Mouse (Mus musculus) forelimb bud, embryonic 11.5 days (tissue): Measurements from ENCODE around the gene Gm20388.
A peak's percentile ranks its signal among the peaks of the same experiment; 100 is the strongest.

Experiments used
- DNase-seq: peaks from one replicate; pipeline ENCODE4 v3.0.0-alpha.2; 2012; ENCODE audit warnings: low read depth, low spot score

Gm20388 gene

DNA sequence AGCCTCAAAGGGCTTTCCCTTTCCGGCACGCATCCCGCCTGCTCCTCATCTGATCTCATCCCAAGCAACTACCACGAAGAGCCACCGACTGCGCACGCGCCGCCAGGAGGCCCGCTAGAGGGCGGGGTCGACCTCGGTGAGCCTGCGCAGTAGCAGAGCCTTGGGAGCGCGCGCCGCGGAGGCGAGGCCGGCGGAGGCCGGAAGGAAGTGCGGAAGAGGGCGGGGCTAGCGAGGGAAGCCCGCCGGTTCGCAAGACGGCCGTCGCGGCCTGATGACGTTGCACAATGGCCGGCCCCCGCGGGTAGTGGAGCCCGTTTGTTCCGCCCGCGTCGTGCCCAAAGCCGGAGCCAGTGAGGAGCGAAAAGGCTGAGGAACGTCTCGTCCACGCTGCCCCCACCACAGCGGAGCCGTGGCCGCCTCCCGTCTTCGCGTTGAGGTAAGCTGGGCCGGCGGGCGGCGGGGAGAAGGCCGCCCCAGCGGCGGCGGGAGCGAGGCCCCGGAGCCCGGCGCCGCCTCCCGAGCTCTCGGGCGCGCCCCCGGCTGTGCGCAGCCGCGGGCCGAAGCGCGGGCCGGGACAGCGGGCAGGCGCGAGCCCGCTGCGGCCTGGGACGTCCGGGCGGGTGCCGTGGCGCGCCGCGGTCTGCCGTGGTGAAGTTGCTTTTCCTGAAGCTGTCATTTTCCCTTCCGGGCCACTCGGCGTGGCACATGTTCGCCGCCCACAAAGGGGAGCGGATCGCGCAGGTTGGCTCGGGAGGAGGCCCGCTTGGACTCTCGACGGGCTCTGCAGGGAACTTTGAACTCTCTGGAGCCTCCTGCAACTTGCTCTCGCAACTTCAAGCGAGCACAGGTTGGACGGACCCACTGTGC is 2466.0 kb downstream of the Gm20388 start, which contains the start of gene Zc3h18:
Gene Zc3h18 (plus strand): TSS at position 245 of the 867 bp plus-strand sequence.
- peak; percentile 99 for DNase-seq

DNA sequence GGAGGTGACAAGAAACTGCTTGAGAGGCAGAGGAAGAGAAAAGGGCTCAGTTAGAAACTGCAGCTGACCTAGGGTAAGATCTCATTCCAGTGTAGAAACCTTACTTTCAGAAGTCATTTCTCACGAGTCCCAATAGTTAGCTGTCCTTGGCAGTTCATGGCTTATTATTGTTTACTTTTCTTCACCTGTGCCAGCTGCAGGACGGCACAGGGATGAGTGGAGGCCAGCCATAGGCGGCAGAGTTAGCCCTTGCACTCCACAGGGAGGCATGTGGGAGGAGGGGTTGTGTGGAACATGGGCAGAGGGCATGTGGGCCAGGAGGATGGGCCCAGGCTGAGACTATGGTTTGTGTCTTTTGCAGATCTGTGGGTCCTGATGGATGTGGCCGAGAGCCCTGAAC is 2472.4 kb downstream of the Gm20388 start:
- DNase-seq: no peak

DNA sequence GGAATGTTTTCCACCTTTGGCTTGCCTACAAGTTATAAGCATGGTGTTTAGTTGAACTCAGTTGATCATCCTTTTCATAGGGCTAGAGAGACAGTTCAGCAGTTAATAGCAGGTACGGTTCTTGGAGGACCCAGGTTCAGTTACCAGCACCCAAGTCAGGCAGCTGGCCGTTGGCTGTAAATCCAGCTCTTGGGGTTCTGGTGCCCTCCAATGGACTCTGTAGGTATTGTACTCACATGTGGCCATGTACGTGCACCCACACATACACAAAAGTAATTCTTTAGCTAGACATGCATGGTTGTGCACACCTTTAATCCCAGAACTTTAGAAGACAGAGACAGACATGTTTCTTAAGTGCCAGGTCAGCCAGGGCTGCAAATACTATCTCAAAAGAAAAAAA is 2478.7 kb downstream of the Gm20388 start:
- no peak for DNase-seq

DNA sequence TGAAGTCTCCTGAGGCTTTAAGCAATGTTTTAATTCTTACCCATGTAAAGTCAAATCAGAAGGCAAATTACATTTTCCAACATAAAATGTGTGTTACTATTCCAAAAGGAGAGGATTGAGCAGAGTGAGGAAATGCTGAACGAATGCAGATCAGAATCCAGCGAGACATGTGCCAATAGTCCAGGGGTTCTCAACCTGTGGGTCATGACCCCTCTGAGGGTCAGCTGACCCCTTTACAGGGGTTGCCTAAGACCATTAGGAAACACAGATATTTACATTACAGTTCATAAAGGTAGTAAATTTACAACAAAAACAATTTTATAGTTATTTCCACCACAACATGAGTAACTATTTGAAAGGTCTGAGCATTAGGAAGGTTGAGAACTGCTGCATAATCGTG is 2480.1 kb downstream of the Gm20388 start:
- no peak for DNase-seq

DNA sequence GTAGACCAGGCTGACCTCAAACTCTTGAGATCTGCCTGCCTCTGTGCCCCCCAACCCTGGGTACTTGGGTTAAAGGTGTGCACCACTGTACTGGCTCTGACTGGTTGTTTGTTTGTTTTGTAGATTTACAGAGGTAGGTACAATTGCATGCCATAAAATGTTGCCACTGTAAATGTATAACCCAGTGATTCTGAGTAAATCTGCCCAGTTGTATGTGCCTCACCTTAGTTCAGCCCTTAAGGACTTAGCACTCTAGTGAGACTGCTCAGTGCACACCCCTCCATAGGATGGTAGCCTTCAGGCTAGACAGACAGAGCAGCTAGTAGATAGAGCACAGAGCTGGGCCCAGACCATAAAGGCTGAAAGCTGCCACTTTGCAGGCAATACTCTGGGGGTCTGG is 2483.1 kb downstream of the Gm20388 start:
- no peak for DNase-seq

DNA sequence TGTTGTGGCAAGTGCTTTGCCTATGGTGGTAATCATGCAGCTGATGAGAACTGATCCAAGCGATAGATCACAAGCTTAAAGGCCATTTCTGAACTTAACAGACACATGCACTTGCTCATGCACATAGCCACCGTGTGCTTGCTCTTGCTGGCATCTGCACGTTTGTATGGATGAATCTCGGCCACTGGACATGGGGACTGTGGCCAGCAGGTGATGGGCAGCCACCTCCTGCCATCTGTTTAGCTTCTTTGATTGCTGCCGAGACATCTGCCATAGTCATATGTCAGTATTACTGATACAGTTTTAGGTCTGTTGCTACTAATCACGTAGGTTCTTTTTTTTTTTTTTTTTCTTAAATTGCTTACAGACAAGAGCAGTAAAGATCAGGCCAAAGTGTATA is 2484.7 kb downstream of the Gm20388 start:
- no peak for DNase-seq

DNA sequence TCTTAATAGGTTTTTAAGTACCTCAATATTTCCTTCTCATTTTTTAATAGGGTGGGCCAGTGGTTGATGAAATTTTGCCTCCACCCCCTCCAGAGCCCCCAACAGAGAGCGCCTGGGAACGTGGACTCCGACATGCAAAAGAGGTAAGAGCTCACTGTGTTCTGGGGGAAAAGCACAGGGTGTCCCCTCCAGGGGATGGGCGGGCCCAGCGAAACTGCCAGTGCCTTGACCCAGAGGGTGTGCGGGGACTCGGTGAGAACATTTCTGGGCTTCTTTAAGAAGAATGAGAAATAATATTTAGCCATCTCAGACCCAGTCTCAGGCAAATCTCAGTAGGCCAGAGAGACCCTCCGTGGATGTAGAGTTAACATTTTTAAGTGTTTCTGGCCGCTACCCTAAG is 2487.5 kb downstream of the Gm20388 start:
- no peak for DNase-seq

DNA sequence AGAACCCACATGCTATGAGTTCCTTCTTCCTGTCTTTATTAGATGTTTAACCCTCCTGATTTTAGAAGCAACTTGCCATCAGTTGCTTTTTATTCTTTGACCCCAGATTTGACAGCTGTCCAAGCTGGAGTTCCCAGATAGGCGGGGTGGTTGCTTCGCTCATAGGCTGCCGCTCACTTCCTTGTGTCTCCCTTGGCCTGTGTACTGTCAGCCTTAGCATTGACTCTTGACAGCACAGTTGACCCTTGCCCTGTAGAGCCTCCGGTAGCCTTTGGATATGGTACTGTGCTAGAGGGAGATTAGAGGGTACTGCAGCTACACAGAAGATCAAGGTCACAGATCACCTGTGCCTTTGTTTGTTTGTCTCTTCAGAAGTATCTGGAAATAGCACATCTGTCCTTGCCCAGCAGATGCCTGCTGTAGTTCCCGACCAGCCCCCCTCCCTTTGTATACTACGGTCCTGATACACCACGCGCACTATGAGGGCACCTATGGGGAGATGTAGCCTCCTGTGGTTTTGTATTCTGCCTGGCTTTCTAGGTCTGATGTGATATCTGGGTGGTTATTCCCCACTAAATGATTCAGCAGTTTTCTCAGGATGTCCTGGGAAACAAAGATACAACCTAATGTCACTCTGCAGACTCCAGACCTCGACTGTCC is 2494.6 kb downstream of the Gm20388 start:
- DNase-seq: no peak

DNA sequence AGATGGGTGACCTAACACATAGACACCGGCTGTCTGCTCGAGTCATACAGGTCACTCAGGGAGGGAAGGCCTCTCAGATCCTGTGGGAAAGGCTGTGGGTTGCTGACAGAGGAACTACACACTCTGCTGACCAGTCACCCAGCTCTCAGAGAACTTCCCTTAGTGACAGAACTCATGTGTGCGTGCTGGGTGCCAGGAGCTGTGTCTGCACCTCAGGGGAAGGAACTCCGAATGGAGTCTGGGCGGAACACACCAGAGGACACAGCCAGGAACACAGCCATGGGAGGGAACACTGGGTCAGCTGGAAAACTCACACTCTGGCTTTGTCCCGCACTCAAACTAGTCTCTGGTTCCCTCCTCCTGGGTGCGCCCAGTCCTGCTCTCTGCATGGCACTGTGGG is 2497.0 kb downstream of the Gm20388 start:
- no peak for DNase-seq

DNA sequence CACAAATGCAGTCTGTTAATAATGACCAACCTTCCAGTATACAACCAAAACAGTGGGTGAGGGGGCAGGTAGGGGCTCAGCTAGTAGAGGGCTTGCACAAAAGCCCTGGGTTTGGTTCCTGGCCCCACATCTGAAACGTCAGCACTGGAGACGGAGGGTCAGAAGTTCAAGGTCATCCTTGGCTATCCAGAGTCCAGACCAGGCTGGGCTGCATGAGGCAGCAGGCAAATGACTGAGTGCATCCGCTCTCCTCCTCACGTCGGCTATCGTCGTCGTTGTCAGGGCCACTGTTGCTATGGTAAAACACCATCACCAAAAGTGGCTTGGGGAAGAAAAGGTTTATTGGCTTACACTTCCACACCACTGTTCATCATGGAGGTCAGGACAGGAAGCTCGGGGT is 2503.7 kb downstream of the Gm20388 start:
- no peak for DNase-seq

DNA sequence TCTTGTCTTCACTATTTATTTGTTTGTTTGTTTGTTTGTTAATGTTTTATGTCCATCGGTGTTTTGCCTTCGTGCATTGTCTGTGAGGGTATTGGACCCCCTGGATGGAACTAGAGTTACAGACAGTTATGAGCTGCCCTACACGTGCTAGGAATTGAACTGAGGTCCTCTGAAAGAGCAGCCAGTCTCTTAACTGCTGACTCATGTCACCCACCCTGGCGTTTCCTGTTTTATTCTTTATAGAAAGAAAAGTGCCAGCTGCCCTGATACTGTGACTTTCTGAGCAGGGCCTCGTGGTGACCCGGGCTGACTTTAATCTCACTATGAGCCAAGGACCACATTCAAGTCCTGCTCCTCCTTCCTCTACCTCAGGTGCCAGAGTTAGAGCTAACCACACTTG is 2504.9 kb downstream of the Gm20388 start:
- DNase-seq: no peak

DNA sequence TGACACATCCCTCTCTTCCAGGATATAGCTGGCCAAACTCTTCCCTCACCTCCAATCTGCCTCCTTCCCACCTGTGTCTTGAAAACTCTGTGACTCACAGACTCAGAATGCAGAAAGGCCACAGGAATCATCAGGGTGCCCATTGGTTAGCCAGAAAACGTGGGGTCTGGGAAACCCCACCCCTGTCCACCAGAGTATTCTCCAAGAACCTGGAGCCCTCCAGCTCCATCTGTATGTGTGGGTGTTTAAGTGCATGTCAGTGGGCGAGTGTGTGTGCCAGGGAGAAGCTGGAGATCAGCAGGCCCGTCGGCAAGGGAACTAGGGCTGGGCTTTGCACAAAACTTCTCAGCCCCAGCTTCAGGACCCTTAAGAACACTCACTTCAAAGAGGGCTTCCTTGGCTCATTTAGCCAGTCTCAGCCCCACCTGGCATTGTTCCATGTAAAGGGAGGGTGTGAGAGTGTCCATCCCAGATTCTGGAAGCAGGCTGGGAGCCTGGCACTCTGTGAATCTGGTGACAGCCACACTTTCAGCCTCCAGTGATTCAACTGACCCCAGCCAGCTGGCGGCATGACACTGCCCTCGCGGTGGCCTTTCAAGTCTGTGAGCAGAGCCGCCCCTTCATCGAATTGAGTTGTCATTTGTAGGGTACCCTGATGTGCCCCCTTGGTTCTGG is 2509.4 kb downstream of the Gm20388 start:
- DNase-seq: no peak

DNA sequence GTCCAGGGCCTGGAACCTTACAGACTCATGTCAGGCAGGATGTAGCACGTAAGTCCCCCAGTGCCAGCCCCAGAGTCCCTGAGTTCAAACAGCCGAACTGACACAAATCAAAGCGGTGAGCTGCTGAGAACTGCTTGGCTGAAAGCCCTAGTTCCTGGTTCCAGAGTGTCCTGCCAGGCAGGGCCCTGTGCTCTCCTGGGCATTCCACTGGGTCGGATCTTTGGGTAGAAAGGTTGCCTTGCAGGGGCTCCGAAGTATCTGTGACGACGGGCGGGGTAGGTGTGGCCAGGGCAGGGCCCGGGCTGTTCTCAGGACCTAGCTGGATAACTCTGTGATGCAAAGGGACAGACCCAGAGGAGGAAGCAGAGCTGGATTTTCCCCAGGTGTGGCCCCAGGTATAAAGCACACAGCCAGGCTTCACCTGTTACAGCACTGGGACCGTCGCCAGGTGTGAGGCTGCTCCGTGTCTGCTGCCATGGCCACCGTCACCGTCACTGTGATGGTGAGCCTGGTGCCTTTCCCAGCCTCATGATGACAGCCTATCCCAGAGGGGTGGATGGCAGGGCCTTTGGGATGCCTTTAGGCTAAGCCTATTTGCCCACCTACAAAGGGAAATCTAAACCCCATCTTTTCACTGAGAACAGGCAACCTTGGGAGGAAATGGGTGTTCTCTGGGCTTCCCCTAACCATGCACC is 2510.9 kb downstream of the Gm20388 start, which contains the start of gene Il17c:
Gene Il17c (plus strand): TSS at position 645 of the 695 bp plus-strand sequence.
- DNase-seq: no peak

DNA sequence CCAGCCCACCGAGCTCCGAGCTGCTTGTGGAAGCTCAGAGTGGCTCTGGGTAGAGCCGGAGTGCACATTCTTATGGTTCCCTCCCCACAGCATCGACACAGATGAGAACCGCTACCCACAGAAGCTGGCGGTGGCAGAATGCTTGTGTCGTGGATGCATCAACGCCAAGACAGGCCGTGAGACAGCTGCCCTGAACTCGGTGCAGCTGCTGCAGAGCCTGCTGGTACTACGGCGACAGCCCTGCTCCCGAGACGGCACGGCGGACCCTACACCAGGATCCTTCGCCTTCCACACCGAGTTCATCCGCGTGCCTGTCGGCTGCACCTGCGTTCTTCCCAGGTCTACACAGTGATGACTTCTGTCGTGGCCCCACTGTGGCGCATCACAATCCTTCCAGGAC is 2512.6 kb downstream of the Gm20388 start:
- DNase-seq: no peak

DNA sequence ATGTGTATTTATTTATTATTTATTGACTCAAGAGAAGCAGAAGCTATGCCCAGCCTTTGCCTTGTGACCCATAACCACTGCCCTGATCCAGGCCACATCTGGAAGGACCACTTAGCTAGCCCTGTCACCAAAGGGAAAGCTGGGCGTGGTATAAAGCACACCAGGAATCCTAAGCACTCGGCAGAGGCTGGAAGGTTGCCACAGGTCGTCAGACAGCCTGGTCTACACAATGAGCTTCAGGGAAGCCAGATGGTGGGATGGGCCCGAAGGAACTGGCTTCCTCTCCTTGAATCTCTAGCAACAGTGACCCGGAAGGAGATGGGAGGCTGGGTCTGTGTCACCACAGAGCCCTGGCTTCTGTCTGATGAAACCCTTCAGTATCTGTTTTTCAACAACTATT is 2513.0 kb downstream of the Gm20388 start:
- no peak for DNase-seq

DNA sequence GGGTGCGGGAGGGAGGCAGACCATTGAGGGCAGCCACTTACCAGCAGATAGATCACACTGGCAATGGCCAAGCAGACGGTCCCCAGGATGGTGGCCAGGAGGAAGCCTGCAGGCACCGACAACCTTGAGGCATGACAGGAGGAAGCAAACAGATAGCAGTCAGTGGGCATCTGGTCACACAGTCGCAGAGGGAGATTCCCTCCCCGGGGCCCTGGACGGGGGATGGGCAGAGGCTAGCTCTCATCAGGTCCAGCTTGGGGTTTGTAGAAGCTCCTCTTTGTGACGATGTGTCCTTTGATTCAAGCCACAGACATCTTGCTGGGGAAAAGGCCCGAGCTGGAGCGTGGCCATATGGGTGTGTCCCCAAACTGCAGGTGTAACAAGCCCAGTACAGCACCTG is 2515.5 kb downstream of the Gm20388 start:
- DNase-seq: no peak

DNA sequence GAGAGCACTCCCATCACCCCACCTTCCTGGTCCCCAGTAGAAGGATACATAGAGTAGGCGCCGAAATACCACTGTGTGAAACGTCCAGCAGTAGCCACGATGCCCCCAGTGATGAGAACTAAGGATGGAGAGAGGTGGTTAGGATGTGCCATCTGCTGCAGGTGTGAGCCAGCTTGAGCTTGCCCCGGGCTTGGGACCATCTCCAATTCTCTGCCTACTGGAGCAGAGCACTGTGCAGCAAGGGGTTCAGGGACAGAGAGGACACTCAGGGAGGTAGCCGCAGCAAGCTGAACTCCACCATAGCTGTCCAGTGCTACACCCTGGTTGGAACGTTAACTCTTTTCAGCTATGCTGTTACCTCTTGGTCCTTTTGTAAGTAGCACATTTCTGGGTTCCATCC is 2517.0 kb downstream of the Gm20388 start:
- DNase-seq: no peak

DNA sequence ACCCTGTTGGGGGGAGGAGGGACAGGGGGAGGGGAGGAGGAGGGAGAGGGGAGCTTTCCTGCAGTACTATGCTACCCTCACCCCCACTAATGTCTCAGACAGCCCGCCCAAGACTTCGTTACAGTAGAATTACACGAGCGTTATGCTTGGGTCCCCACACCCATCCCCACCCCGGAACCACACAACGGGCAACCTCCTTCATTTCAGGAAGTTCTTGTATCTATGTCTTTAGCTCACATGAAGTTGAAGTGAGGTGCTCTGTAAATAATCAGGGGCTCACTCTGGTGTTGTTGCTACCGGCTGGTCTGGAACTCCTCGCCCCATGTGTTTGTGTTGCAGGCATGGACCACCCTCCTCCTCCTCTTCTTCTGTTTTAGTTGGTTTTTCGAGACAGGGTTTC is 2517.5 kb downstream of the Gm20388 start:
- DNase-seq: no peak

DNA sequence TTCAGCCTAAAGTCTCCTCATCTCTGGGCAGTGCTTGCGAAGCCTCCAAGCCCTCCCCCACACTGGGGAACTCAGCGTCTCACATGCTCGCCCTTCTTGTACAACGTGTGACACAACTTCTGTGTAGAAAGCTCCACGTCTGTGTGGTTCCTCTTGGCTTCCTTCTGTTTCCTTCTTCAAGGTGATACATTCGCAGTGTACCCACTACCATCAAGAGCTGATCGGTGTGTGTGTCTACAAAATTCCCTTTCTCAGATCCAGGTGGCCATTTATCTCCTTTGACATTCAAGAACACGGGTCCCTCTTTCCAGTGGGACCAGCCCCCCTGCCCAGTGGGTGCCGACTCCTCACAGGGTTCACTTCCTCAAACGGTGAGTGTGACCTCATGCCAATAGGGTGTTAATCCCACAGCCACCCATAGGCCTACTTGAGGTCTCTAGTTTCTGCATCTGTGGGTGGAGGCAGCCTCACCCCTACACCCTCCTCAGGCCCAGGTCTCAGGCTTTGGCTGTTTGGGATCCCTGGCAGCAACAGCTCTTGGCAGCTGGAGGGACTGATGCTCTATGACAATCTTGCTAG is 2519.5 kb downstream of the Gm20388 start:
- no peak for DNase-seq

DNA sequence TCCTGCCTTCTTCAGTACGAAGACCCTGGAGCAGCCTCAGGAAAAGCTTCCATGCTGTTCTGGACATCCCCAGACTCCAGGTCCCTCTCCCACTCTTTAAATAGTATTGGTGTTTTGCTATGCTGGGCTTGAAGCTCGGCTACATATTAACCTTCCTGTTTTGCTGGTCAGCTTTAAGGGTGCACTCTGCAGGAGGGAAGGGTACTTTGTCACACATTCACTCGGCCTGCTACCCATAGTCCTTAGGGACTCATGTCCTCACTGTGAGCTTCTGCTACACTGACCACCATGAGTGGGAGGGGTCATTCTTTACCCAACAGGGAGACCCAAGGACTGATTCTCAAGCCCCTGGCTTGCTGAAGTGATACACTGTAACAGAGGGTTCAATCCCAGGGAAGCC is 2520.0 kb downstream of the Gm20388 start:
- DNase-seq: no peak

DNA sequence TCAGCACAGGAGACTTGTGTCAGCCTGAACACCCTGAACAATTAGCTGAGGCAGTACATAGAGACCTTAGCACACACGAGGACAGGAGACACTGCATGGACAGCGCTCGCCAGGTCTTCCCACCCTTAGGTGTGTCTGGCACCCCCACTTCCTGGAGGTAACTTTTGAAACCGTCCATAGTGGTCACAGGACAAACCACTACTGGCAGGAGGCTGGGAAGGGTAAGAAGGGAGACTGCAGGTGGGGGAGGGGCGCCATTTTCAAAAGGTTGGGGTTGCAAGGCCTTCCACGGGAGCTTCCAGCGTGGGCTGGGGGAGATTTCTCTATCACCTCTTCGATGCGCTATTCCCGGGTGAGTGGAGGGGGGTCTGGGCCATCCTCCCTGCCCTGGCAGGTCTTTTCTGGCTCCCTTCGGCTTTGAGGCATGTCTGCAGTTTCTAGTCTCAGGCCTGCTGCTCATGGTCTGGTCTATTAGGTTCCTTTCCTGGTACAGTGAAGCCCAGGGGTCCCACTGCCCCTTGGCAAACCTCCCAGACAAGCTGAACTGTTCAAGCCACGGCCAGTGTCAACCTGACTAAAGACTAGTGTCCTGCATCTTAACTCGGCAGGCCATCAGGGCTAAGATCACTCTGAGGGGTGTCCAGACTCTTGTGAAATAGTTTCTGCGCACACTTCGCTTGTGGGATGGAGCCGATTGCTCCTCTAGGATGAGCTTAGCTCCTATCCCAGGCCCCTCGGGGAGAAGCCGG is 2521.2 kb downstream of the Gm20388 start:
- DNase-seq: no peak
